Mouse (Mus musculus) megakaryocyte, embryonic 14.5 days (primary cell): ENCODE results near the gene Celf5. TPM values are rescaled to one million over a fixed set of nuclear protein-coding genes. Genes with fewer than 3 reads are reported as not detected.

ENCODE experiments used
- H3K27me3 ChIP-seq: replicated peaks from 2 replicates; pipeline ENCODE3; 2012; ENCODE audit warnings: inconsistent platforms
- H3K36me3 ChIP-seq: replicated peaks from 2 replicates; pipeline ENCODE3; 2012; ENCODE audit warnings: low read length, inconsistent platforms, mixed read lengths
- H3K4me1 ChIP-seq: 2 replicates; pipeline ENCODE4 v1.6.1; 2012; ENCODE audit warnings: inconsistent platforms
- H3K4me3 ChIP-seq: replicated peaks from 2 replicates; pipeline ENCODE3; 2012; ENCODE audit warnings: moderate library complexity, mild to moderate bottlenecking, inconsistent platforms
- H3K9me3 ChIP-seq: 2 replicates; pipeline ENCODE4 v1.6.1; 2012; ENCODE audit warnings: inconsistent platforms
- FLI1 ChIP-seq: IDR thresholded peaks from 2 replicates; pipeline ENCODE4 v1.6.1; 2012; ENCODE audit warnings: low read length, inconsistent platforms, mixed read lengths
- GATA1 ChIP-seq: IDR thresholded peaks from 3 replicates; pipeline ENCODE4 v1.6.1; 2012; ENCODE audit warnings: mixed read lengths, low read length, inconsistent platforms, borderline replicate concordance
- polyA plus RNA-seq: library from polyadenylated mRNA; stranded (reverse); fragments of >175 nt; gene quantifications from 2 replicates; pipeline ENCODE4 v1.2.3, GENCODE M21; 2012; ENCODE audit warnings: low replicate concordance; ENCODE audit not compliant: insufficient read depth

Celf5 gene
- polyA plus RNA-seq, 1 experiment = 1.3 TPM

- Histone ChIP-seq H3K9me3 (no peaks in the 10 kb centered on the region), H3K36me3 (no peaks in the 10 kb centered on the region), H3K4me3 (peak overlapping the region; percentile 92), H3K27me3 (peaks cover 89% of the 10 kb centered on the region), H3K4me1 (peaks cover 74% of the 10 kb centered on the region)
- TF ChIP-seq GATA1 = no peak
Observed at GRCm38 (mm10) chr10:81465265-81465645, 17.3 kb downstream of the Celf5 start.

DNA sequence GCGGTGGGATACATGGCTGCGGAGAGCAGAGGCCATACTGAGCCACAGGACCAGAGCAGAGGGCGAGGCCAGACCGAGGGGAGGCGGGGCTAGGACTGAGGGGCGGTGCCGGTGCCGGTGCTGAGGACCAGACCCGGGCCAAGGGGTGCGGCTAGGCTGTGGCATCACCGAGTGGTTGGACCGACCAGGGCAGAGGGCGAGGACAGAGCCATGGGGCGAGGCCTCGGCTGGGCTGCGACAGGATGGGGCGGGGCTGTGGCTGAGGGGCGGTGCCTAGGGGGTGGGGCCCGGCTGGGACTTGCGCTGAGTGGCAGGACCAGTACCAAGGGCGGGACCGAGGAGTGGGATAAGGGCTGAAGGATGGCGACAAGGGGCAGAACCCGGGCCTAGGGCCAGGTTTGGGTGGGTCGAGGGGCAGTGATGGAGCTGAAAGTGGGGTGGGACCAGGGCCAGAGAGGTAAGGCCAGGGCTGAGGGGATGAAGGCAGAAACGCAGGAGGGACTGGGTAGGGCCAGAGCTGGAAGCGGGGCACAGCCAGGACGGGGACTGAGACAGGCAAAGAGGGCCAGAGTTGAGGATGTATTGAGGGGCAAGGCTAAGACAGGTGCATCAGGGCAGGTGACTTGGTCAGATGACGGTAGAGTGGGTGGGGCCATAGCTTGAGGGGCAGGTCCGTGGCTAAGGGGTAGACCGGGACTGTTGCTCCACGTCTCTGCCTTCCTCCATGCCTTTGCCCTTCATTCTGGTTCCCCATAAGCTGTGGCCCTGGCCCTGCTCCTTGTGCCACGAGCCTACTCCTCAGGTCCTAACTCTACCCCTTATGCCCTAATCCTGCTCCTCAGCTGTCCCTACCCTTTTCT lies 17.9 kb downstream of the Celf5 start:
- H3K4me1 ChIP-seq = peaks cover 79% of the 10 kb centered on the region
- no peak for TF ChIP-seq GATA1
- TF ChIP-seq FLI1 = no peak
- peaks cover 88% of the 10 kb centered on the region for H3K27me3 ChIP-seq
- H3K36me3 ChIP-seq = no peaks in the 10 kb centered on the region
- H3K9me3 ChIP-seq = no peaks in the 10 kb centered on the region
- H3K4me3 ChIP-seq = peak overlapping the region; percentile 92

- Histone ChIP-seq H3K27me3 (peaks cover 83% of the 10 kb centered on the region), H3K4me3 (peak overlapping the region; percentile 10), H3K36me3 (no peaks in the 10 kb centered on the region), H3K4me1 (peaks cover 75% of the 10 kb centered on the region), H3K9me3 (0 out of 2 replicates have a peak, but pooled peaks cover 2% of the 10 kb centered on the region)
- TF ChIP-seq FLI1 = no peak
Observed at GRCm38 (mm10) chr10:81463531-81463930, 19.0 kb downstream of the Celf5 start.

GRCm38 (mm10) chr10:81462917-81463316 lies 19.6 kb downstream of the Celf5 start:
- TF ChIP-seq GATA1 (no peak), FLI1 (no peak)
- Histone ChIP-seq H3K9me3 (0 out of 2 replicates have a peak, but pooled peaks cover 5% of the 10 kb centered on the region), H3K4me1 (peaks cover 71% of the 10 kb centered on the region), H3K36me3 (no peaks in the 10 kb centered on the region), H3K4me3 (no peak overlapping the region), H3K27me3 (peaks cover 81% of the 10 kb centered on the region)

DNA sequence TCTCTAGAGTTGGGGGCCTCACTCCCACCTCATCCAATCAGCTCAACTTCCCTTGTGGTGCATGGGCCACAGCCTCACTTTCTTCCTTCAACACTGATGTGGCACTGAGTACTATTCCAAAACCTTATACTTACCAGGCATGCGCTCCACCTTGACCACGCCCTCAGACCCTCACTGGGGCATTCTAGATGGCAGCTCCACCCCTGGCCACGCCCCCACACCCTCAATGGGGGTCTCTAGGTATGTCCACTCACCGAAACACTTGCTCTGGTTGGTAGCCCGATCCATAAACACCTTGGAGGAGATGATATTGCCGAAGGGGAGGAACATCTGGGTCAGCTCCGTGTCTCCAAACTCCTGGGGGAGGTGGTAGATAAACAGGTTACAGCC lies 20.1 kb downstream of the Celf5 start:
- 0 out of 2 replicates have a peak, but pooled peaks cover 5% of the 10 kb centered on the region for H3K9me3 ChIP-seq
- peaks cover 81% of the 10 kb centered on the region for H3K27me3 ChIP-seq
- TF ChIP-seq FLI1 (no peak), GATA1 (no peak)
- no peaks in the 10 kb centered on the region for H3K36me3 ChIP-seq
- peaks cover 69% of the 10 kb centered on the region for H3K4me1 ChIP-seq
- peak overlapping the region; percentile 82 for H3K4me3 ChIP-seq

DNA sequence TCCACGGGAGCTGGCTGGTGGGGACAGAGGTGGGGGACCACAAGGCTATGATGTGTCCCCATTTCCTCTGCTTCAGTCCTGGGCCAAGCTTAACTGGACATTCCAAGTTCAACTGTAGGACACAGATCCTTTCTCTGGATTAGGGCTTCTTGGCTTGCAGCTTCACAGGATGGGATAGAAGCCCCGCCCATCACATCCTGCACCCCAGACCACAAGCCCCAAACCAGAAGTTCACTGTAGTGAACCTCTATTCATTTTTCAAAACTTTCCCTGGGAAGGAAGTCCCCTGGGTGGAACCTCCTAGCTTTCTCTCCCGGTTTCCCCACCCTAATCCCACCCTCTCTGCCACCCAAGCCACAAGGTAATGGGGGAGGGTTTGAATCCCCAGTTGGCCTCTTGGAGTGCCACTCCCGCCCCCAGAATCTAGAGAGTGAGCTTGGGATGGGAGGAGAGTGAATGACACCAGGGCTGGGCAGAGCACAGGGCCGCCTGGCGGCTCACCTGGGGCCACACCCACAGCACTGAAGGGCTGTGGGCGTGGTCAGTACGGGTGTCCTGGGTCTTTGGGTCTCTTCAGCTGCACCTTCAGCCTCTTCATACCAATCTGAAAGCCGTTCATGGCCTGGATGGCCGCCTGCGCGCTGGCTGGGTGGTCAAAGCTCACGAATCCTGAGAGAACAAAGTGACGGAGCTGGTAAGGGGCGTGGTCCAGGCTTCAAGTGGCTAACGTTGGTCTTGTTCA lies 20.7 kb downstream of the Celf5 start:
- TF ChIP-seq FLI1 = no peak
- no peak for TF ChIP-seq GATA1
- 0 out of 2 replicates have a peak, but pooled peaks cover 5% of the 10 kb centered on the region for H3K9me3 ChIP-seq
- H3K36me3 ChIP-seq = no peaks in the 10 kb centered on the region
- peaks cover 81% of the 10 kb centered on the region for H3K27me3 ChIP-seq
- peak overlapping the region; percentile 82 for H3K4me3 ChIP-seq
- H3K4me1 ChIP-seq = peaks cover 72% of the 10 kb centered on the region

GRCm38 (mm10) chr10:81460951-81461350 lies 21.6 kb downstream of the Celf5 start:
- no peaks in the 10 kb centered on the region for H3K36me3 ChIP-seq
- H3K4me1 ChIP-seq = peaks cover 74% of the 10 kb centered on the region
- peak overlapping the region; percentile 85 for H3K4me3 ChIP-seq
- TF ChIP-seq GATA1 = no peak
- 0 out of 2 replicates have a peak, but pooled peaks cover 5% of the 10 kb centered on the region for H3K9me3 ChIP-seq
- peaks cover 81% of the 10 kb centered on the region for H3K27me3 ChIP-seq

DNA sequence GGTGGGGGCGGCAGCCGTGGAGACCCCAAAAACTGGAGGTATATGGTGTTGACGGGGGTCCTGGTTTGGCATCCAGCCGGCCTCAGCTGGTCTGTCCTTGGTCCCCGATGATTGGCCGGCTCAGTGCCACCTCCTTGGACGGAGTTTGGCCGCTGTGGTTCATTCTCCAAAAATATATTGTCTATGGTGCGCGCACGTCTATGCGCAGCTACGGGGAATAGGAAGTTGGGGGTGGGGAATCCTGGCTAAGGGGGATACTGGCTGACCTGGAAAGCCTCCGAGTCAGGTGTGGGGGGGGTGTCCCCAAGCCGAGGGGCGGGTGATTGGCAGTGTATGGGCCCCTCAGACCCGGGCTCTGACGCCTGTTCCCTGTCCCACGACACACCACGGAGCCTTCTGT lies 22.0 kb downstream of the Celf5 start:
- TF ChIP-seq FLI1 (no peak), GATA1 (no peak)
- Histone ChIP-seq H3K4me1 (peaks cover 72% of the 10 kb centered on the region), H3K36me3 (no peaks in the 10 kb centered on the region), H3K4me3 (peak overlapping the region; percentile 85), H3K9me3 (0 out of 2 replicates have a peak, but pooled peaks cover 5% of the 10 kb centered on the region), H3K27me3 (peaks cover 81% of the 10 kb centered on the region)

GRCm38 (mm10) chr10:81459399-81459798 lies 23.1 kb downstream of the Celf5 start:
- Histone ChIP-seq H3K9me3 (0 out of 2 replicates have a peak, but pooled peaks cover 5% of the 10 kb centered on the region), H3K4me3 (no peak overlapping the region), H3K4me1 (peaks cover 62% of the 10 kb centered on the region), H3K27me3 (peaks cover 81% of the 10 kb centered on the region), H3K36me3 (no peaks in the 10 kb centered on the region)
- no peak for TF ChIP-seq GATA1
- TF ChIP-seq FLI1 = no peak

GRCm38 (mm10) chr10:81458267-81458666 lies 24.2 kb downstream of the Celf5 start:
- H3K27me3 ChIP-seq = peaks cover 79% of the 10 kb centered on the region
- no peak overlapping the region for H3K4me3 ChIP-seq
- H3K36me3 ChIP-seq = no peaks in the 10 kb centered on the region
- peaks cover 54% of the 10 kb centered on the region for H3K4me1 ChIP-seq
- no peak for TF ChIP-seq GATA1
- TF ChIP-seq FLI1 = no peak
- 0 out of 2 replicates have a peak, but pooled peaks cover 5% of the 10 kb centered on the region for H3K9me3 ChIP-seq
